Mouse (Mus musculus): ENCODE measurements around the gene Olfr545. TPM values are rescaled to one million over a fixed set of nuclear protein-coding genes. Genes with fewer than 3 reads are reported as not detected.
A peak's percentile ranks its signal among the peaks of the same experiment; 100 is the strongest.
"Not testable (repeated sequence)": the region's sequence is repeated elsewhere in the genome, so short reads cannot be mapped to it uniquely, and the experiment has no call there.

Gene Olfr545
- polyA plus RNA-seq, 1 experiment from 2014 or later, result not detected

DNA sequence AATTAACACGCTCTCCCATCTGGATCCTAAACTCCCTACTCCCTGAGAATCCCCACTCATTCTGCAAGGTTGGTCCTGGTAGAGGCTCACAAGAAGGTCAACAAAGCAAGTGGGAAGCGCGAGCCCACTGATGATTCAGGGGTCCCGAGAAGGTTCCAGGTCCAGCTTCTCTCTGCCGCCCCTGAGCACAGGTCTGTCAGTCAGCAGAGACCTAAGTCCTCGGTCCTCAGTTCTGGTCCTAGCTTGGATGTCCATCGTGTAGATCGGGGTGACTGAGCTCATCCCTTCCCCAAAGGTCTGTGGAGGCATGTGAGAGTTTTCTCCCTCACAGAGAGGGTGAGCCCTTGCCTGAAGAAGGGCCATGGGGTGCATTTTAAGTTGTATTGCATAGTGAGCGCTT lies 8.7 kb upstream of the Olfr545 start:
- Histone ChIP-seq H3K9ac (replicated peaks) (no peak overlapping the region), H3K36me3 (replicated peaks; ENCODE audit: insufficient read depth, low read length) (no peaks in the 10 kb centered on the region), H3K9me3 (ENCODE audit: low read length) (no peaks in the 10 kb centered on the region), H3K4me3 (ENCODE audit: low read depth, low read length) (no peak overlapping the region), H3K27ac (ENCODE audit: low read depth) (no peak overlapping the region), H3K4me2 (ENCODE audit: low read depth, low read length) (no peak overlapping the region), H3K27me3 (ENCODE audit: insufficient read depth, low read length) (no peaks in the 10 kb centered on the region), H3K4me1 (ENCODE audit: insufficient read depth) (no peaks in the 10 kb centered on the region)
- 86% methylated on average over 9 of the region's 9 CpGs for WGBS (ENCODE audit: insufficient replicate concordance)
- ATAC-seq (no peak), DNase-seq (no peak)
- no peak for TF ChIP-seq CTCF (IDR thresholded peaks at IDR 0.05; ENCODE audit: low read depth)
- no peak for TF ChIP-seq EP300 (IDR thresholded peaks at IDR 0.05; ENCODE audit: low read depth)

DNA sequence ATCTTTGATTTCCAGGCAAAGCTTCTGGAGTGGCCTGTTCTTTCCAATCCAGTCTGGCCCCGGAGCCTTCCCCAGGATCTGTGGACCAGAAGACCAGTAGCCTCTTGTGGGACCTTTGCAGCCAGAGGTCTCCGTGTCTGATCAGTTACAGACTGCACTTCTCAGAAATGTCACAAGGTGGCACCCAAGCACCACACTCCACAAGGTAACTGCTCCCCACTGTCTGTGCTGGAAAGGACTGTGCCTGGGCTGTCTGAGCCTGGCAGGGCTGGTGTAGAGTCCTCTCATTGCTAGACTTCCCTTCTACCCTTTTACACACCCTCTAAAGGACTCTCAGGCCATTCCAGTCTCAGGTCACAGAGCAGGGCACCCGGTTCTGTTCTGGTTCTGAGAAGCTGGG lies 7.5 kb upstream of the Olfr545 start:
- Histone ChIP-seq H3K4me1 (ENCODE audit: insufficient read depth) (no peaks in the 10 kb centered on the region), H3K27me3 (ENCODE audit: insufficient read depth, low read length) (no peaks in the 10 kb centered on the region), H3K9ac (replicated peaks) (no peak overlapping the region), H3K9me3 (ENCODE audit: low read length) (no peaks in the 10 kb centered on the region), H3K36me3 (replicated peaks; ENCODE audit: insufficient read depth, low read length) (no peaks in the 10 kb centered on the region), H3K27ac (ENCODE audit: low read depth) (no peak overlapping the region), H3K4me3 (ENCODE audit: low read depth, low read length) (no peak overlapping the region), H3K4me2 (ENCODE audit: low read depth, low read length) (no peak overlapping the region)
- DNase-seq (peak; percentile 77), ATAC-seq (peak; percentile 57)
- TF ChIP-seq EP300 (IDR thresholded peaks at IDR 0.05; ENCODE audit: low read depth) (no peak), CTCF (IDR thresholded peaks at IDR 0.05; ENCODE audit: low read depth) (peak; percentile 89)
- WGBS (ENCODE audit: insufficient replicate concordance), result 32% methylated on average over 3 of the region's 3 CpGs

DNA sequence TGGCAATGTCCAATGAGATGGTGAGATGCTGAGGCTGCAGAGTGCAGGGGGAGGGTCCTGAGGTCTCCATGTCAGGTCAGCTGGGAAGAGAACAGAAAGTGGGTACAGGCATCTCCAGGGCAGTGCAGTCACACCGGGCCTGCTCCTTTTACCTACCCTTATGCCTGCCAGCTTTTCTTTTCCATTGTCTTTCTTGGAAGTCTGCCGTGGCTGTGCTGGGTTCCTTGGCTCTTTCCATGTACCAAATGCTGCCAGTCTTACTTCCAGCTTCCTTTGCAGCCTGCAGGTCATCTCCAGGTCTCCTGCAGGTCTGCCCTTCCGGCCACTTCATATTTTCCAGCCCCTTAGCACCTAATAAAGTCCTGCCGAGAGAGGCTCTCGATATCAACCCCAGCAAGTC lies 2.6 kb upstream of the Olfr545 start:
- no peak overlapping the region for H3K9ac ChIP-seq (replicated peaks)
- H3K27me3 ChIP-seq (ENCODE audit: insufficient read depth, low read length), result no peaks in the 10 kb centered on the region
- H3K9me3 ChIP-seq (ENCODE audit: low read length), result no peaks in the 10 kb centered on the region
- TF ChIP-seq EP300 (IDR thresholded peaks at IDR 0.05; ENCODE audit: low read depth) (no peak), CTCF (IDR thresholded peaks at IDR 0.05; ENCODE audit: low read depth) (no peak)
- DNase-seq (no peak), ATAC-seq (no peak)
- WGBS (ENCODE audit: insufficient replicate concordance), result 75% methylated on average over 5 of the region's 5 CpGs
- H3K4me2 ChIP-seq (ENCODE audit: low read depth, low read length), result no peak overlapping the region
- no peak overlapping the region for H3K4me3 ChIP-seq (ENCODE audit: low read depth, low read length)
- H3K4me1 ChIP-seq (ENCODE audit: insufficient read depth), result no peaks in the 10 kb centered on the region
- no peak overlapping the region for H3K27ac ChIP-seq (ENCODE audit: low read depth)
- H3K36me3 ChIP-seq (replicated peaks; ENCODE audit: insufficient read depth, low read length), result no peaks in the 10 kb centered on the region

DNA sequence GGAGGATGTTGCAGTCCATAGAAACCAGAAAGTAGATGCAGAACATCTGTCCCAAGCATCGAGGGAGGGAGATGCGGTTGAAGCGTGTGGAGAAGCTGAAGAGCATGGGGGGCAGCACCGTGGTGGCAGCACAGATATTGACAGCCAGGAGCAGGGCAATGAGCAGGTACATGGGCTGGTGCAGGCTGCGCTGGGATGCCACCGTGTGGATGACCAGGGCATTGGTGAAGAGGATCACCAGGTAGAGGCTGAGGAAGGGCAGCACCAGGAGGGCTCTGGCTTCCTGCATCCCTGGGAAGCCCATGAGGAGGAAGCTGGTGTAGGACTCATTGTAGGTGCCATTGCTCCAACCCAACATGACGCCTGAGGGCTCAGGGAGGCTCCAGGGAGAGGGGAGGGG lies 5.0 kb downstream of the Olfr545 start:
- H3K9ac ChIP-seq (replicated peaks); H3K9me3 ChIP-seq (ENCODE audit: low read length); H3K4me2 ChIP-seq (ENCODE audit: low read depth, low read length); DNase-seq; H3K27me3 ChIP-seq (ENCODE audit: insufficient read depth, low read length); ATAC-seq; H3K4me1 ChIP-seq (ENCODE audit: insufficient read depth); H3K36me3 ChIP-seq (replicated peaks; ENCODE audit: insufficient read depth, low read length); H3K4me3 ChIP-seq (ENCODE audit: low read depth, low read length); H3K27ac ChIP-seq (ENCODE audit: low read depth): not testable (repeated sequence)
- 53% methylated on average over 6 of the region's 7 CpGs for WGBS (ENCODE audit: insufficient replicate concordance)

DNA sequence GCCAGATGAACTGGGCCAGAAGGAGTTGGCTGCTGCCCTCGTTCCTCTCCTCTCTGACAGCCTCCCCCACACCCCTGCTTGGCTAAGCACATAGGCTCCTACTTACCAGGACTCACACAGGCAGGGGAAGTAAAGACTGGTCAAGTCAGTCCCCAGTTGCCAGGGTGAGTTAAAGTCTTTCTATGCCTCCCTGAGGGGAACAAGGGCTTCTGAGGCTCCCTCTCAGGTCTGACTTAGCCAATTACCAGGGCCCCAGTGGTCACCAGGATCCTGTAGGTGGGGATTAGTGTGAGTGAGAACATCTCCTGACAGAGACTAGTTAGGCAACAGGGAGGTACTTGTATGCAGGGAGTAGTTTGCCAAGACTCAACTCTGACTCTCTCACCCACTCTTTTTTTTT lies 11.2 kb downstream of the Olfr545 start, which contains the start of gene Olfr544:
Gene Olfr544, minus strand, starts transcription at position 153 of the 400 bp plus-strand sequence.
- TF ChIP-seq CTCF (IDR thresholded peaks at IDR 0.05; ENCODE audit: low read depth) (no peak), EP300 (IDR thresholded peaks at IDR 0.05; ENCODE audit: low read depth) (no peak)
- Histone ChIP-seq H3K27ac (ENCODE audit: low read depth) (no peak within 1 kb of the TSS), H3K36me3 (replicated peaks; ENCODE audit: insufficient read depth, low read length) (no peaks in the 10 kb centered on the region), H3K4me1 (ENCODE audit: insufficient read depth) (0 out of 2 replicates have a peak, but pooled peaks cover 5% of the 10 kb centered on the region), H3K9me3 (ENCODE audit: low read length) (no peaks in the 10 kb centered on the region), H3K4me3 (ENCODE audit: low read depth, low read length) (no peak within 1 kb of the TSS), H3K27me3 (ENCODE audit: insufficient read depth, low read length) (no peaks in the 10 kb centered on the region), H3K9ac (replicated peaks) (no peak within 1 kb of the TSS), H3K4me2 (ENCODE audit: low read depth, low read length) (no peak within 1 kb of the TSS)
- ATAC-seq (no peak), DNase-seq (no peak)
- WGBS (ENCODE audit: insufficient replicate concordance), result 43% methylated on average over 1 of the region's 1 CpGs

DNA sequence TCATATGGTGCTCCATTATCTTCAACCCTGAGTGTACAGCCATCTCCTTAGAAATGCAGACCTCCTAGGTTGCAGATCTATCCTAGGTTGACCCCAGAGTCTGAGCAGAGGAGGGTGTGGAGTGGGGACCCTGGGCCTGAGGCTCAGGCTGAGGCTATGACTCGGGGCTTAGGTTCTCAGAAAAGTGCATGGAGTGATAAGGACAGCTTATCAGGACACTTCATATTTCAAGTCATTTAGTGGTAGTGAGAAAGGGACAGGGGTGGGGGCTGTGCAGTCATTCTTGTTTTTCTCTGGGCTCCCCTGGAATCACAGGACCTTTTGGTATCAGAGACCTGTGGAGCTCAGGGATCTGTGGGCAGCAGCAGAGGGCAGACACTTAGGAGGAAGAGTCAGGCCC lies 13.3 kb downstream of the Olfr545 start:
- Histone ChIP-seq H3K27ac (ENCODE audit: low read depth) (no peak overlapping the region), H3K9ac (replicated peaks) (no peak overlapping the region), H3K27me3 (ENCODE audit: insufficient read depth, low read length) (no peaks in the 10 kb centered on the region), H3K4me3 (ENCODE audit: low read depth, low read length) (no peak overlapping the region), H3K4me2 (ENCODE audit: low read depth, low read length) (no peak overlapping the region), H3K36me3 (replicated peaks; ENCODE audit: insufficient read depth, low read length) (no peaks in the 10 kb centered on the region), H3K4me1 (ENCODE audit: insufficient read depth) (0 out of 2 replicates have a peak, but pooled peaks cover 5% of the 10 kb centered on the region), H3K9me3 (ENCODE audit: low read length) (no peaks in the 10 kb centered on the region)
- TF ChIP-seq CTCF (IDR thresholded peaks at IDR 0.05; ENCODE audit: low read depth) (no peak), EP300 (IDR thresholded peaks at IDR 0.05; ENCODE audit: low read depth) (no peak)
- ATAC-seq (no peak), DNase-seq (no peak)
- whole genome bisulfite sequencing (ENCODE audit: insufficient replicate concordance), result 44% methylated on average over 1 of the region's 1 CpGs

DNA sequence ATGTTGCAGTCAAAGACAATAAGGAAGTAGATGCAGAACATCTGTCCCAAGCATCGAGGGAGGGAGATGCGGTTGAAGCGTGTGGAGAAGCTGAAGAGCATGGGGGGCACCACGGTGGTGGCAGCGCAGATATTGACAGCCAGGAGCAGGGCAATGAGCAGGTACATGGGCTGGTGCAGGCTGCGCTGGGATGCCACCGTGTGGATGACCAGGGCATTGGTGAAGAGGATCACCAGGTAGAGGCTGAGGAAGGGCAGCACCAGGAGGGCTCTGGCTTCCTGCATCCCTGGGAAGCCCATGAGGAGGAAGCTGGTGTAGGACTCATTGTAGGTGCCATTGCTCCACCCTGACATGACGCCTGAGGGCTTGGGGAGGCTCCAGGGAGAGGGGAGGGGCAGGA lies 14.6 kb downstream of the Olfr545 start:
- not testable (repeated sequence) for ATAC-seq; H3K9me3 ChIP-seq (ENCODE audit: low read length); H3K4me3 ChIP-seq (ENCODE audit: low read depth, low read length); H3K27ac ChIP-seq (ENCODE audit: low read depth); H3K4me2 ChIP-seq (ENCODE audit: low read depth, low read length); DNase-seq; H3K36me3 ChIP-seq (replicated peaks; ENCODE audit: insufficient read depth, low read length); H3K4me1 ChIP-seq (ENCODE audit: insufficient read depth); H3K9ac ChIP-seq (replicated peaks); H3K27me3 ChIP-seq (ENCODE audit: insufficient read depth, low read length)
- TF ChIP-seq CTCF (IDR thresholded peaks at IDR 0.05; ENCODE audit: low read depth), result 0 out of 2 replicates have a peak, but pooled peaks have one; percentile 15
- WGBS (ENCODE audit: insufficient replicate concordance), result 65% methylated on average over 7 of the region's 8 CpGs

Measured in liver, postnatal 0 days (tissue).